In genomic region chr3:66977811-66978456, GRCm38 (mm10) we compare ENCODE assay signal across 10 mouse cellular contexts. TPM values are rescaled to one million over a fixed set of nuclear protein-coding genes. Genes with fewer than 3 reads are reported as not detected.
DNase-seq lines count a peak whose midpoint lies in the region; ATAC-seq and TF ChIP-seq lines count a peak whose summit lies in the region.
"Had no signal": no experiment of that assay in that cellular context is flagged by ENCODE, and none has a peak within 500 bp of the region (broad histone marks: within the 10 kb centered on the region; RNA-seq: fewer than 3 reads in every experiment).

No protein-coding gene starts in this region.

- H3K4me1 ChIP-seq in heart, embryonic 13.5 days: peaks cover 39% of the 10 kb centered on the region
- H3K4me1 ChIP-seq in hindbrain, embryonic 14.5 days (replicated peaks; ENCODE audit: control insufficient read depth, insufficient read depth, low read length): peaks cover 14% of the 10 kb centered on the region; the same call in 1 of the 2 replicates
- H3K4me1 ChIP-seq in liver, embryonic 11.5 days (replicated peaks; ENCODE audit: control insufficient read depth, insufficient read depth, low read length): peaks cover 3% of the 10 kb centered on the region; the same call in 1 of the 2 replicates

- no peak overlapping the region for H3K27ac ChIP-seq in heart, embryonic 13.5 days (replicated peaks)
- H3K27ac ChIP-seq in hindbrain, embryonic 14.5 days: peak overlapping the region; percentile 58
- H3K27ac ChIP-seq in liver, embryonic 11.5 days (ENCODE audit: low read depth, low read length): no peak overlapping the region
- H3K27ac ChIP-seq: left cerebral cortex, adult 2 months had no signal

- no peak overlapping the region for H3K9ac ChIP-seq in heart, embryonic 13.5 days
- peak overlapping the region; percentile 55; the same call in 1 of the 2 replicates for H3K9ac ChIP-seq in hindbrain, embryonic 14.5 days
- H3K9ac ChIP-seq in liver, embryonic 11.5 days (ENCODE audit: low read depth, low read length): no peak overlapping the region

- no peaks in the 10 kb centered on the region for H3K36me3 ChIP-seq in heart, embryonic 13.5 days
- no peaks in the 10 kb centered on the region for H3K36me3 ChIP-seq in hindbrain, embryonic 14.5 days (replicated peaks; ENCODE audit: control insufficient read depth, insufficient read depth)
- peaks cover 16% of the 10 kb centered on the region for H3K36me3 ChIP-seq in myocyte (ENCODE audit: control insufficient read depth, insufficient read depth)
- H3K36me3 ChIP-seq in liver, embryonic 11.5 days (ENCODE audit: control insufficient read depth, insufficient read depth, low read length): no peaks in the 10 kb centered on the region

- peak overlapping the region; percentile 64 for H3K4me3 ChIP-seq in heart, embryonic 13.5 days
- peak overlapping the region; percentile 39 for H3K4me3 ChIP-seq in hindbrain, embryonic 14.5 days (replicated peaks; ENCODE audit: low read length)
- H3K4me3 ChIP-seq in myocyte: peak overlapping the region; percentile 93
- no peak overlapping the region for H3K4me3 ChIP-seq in liver, embryonic 11.5 days (ENCODE audit: low read depth, low read length)
- H3K4me3 ChIP-seq: left cerebral cortex, adult 2 months had no signal

- H3K79me2 ChIP-seq in myocyte (ENCODE audit: control insufficient read depth, insufficient read depth): peaks cover 32% of the 10 kb centered on the region

- H3K4me2 ChIP-seq in heart, embryonic 13.5 days: peak overlapping the region; percentile 60; the same call in 1 of the 2 replicates
- H3K4me2 ChIP-seq in hindbrain, embryonic 14.5 days (replicated peaks): peak overlapping the region; percentile 39
- H3K4me2 ChIP-seq in myocyte (ENCODE audit: low read depth): peak overlapping the region; percentile 92
- no peak overlapping the region for H3K4me2 ChIP-seq in liver, embryonic 11.5 days

- H3K9me3 ChIP-seq in heart, embryonic 13.5 days: no peaks in the 10 kb centered on the region
- no peaks in the 10 kb centered on the region for H3K9me3 ChIP-seq in hindbrain, embryonic 14.5 days (ENCODE audit: control insufficient read depth, low read length)
- no peaks in the 10 kb centered on the region for H3K9me3 ChIP-seq in liver, embryonic 11.5 days (ENCODE audit: control insufficient read depth, low read length)

- peaks cover 94% of the 10 kb centered on the region for H3K27me3 ChIP-seq in heart, embryonic 13.5 days (replicated peaks)
- peaks cover 84% of the 10 kb centered on the region for H3K27me3 ChIP-seq in hindbrain, embryonic 14.5 days (ENCODE audit: control insufficient read depth, insufficient read depth, low read length)
- H3K27me3 ChIP-seq in myocyte (ENCODE audit: control insufficient read depth, insufficient read depth, insufficient read length): no peaks in the 10 kb centered on the region
- peaks cover 93% of the 10 kb centered on the region for H3K27me3 ChIP-seq in liver, embryonic 11.5 days (replicated peaks; ENCODE audit: control insufficient read depth, insufficient read depth, low read length)

- no peak for TF ChIP-seq POLR2A in brain, embryonic 14.5 days (IDR thresholded peaks at IDR 0.05; ENCODE audit: borderline replicate concordance, extremely low read depth, insufficient read depth, insufficient read length, poor library complexity, severe bottlenecking)
- TF ChIP-seq POLR2A in myocyte (IDR thresholded peaks at IDR 0.05; ENCODE audit: insufficient read length, low read depth): no peak

- no peak for DNase-seq in heart, adult 9 months (ENCODE audit: low spot score in 2 of 2)
- peak; percentile 52 for DNase-seq in brain, embryonic 14.5 days (ENCODE audit: low read depth)
- no peak for DNase-seq in hindbrain, embryonic 14.5 days (ENCODE audit: low spot score)
- no peak for DNase-seq in T-cell, adult 2 months (ENCODE audit: low spot score)
- no peak for DNase-seq in liver, embryonic 11.5 days (ENCODE audit: low spot score)
- DNase-seq in thymus, adult 18-20 months: no peak

- 5% methylated on average over 25 of the region's 25 CpGs for WGBS in heart, embryonic 13.5 days
- WGBS in hindbrain, embryonic 14.5 days: under 1% methylated on average over 25 of the region's 25 CpGs
- 2% methylated on average over 25 of the region's 25 CpGs for WGBS in liver, embryonic 11.5 days

- H3ac ChIP-seq in myocyte (ENCODE audit: control insufficient read depth, insufficient read length): no peak overlapping the region

- TF ChIP-seq CTCF in brain, embryonic 14.5 days (IDR thresholded peaks at IDR 0.05; ENCODE audit: borderline replicate concordance, extremely low read depth, insufficient read depth, insufficient read length): no peak

- ATAC-seq in heart, embryonic 13.5 days (ENCODE audit: extremely low read depth, insufficient number of reproducible peaks, low FRiP score, low TSS enrichment): no peak
- ATAC-seq in hindbrain, embryonic 14.5 days (ENCODE audit: low FRiP score): no peak
- no peak for ATAC-seq in liver, embryonic 11.5 days (replicated peaks; ENCODE audit: low FRiP score)

TF ChIP-seq in myocyte, 11 proteins besides CTCF, POLR2A, EP300 and RAD21:
- TF ChIP-seq CEBPB (IDR thresholded peaks at IDR 0.05; ENCODE audit: insufficient read depth, poor library complexity, severe bottlenecking): no peak

RNA-seq across cellular contexts. Expression of gene Rsrc1, which starts 3.3 kb away (rescaled TPM):
- 22.3 and 22.4 TPM in 2 replicates for polyA plus RNA-seq in heart, embryonic 13.5 days (2015; fragmentation: Nextera tagmentation; extraction: Ambion mirVana)
- 13.7 and 24.0 TPM in 2 replicates for polyA plus RNA-seq in brain, embryonic 14.5 days (2012; rRNA removed)
- polyA plus RNA-seq in hindbrain, embryonic 14.5 days (2014; fragmentation: Nextera tagmentation; extraction: Ambion mirVana): 32.7 and 34.8 TPM in 2 replicates
- 12.9 TPM for polyA plus RNA-seq in myocyte (2012; fragmentation: generic; extraction: Trizol)
- 27.4 and 32.7 TPM in 2 replicates for polyA plus RNA-seq in liver, embryonic 11.5 days (2014; fragmentation: Nextera tagmentation; extraction: Ambion mirVana)

RNA-seq across cellular contexts. Expression of gene Shox2, which starts 3.6 kb away (rescaled TPM):
- 5.8 and 7.8 TPM in 2 replicates for polyA plus RNA-seq in heart, embryonic 13.5 days (2015; fragmentation: Nextera tagmentation; extraction: Ambion mirVana)
- polyA plus RNA-seq in brain, embryonic 14.5 days (2012; rRNA removed): 36.1 and 57.3 TPM in 2 replicates
- polyA plus RNA-seq in hindbrain, embryonic 14.5 days (2014; fragmentation: Nextera tagmentation; extraction: Ambion mirVana): 26.3 and 27.5 TPM in 2 replicates
- polyA plus RNA-seq in myocyte (2012; fragmentation: generic; extraction: Trizol): 14.9 TPM
- 1.1 and 2.9 TPM in 2 replicates for polyA plus RNA-seq in liver, embryonic 11.5 days (2014; fragmentation: Nextera tagmentation; extraction: Ambion mirVana)
- polyA plus RNA-seq: spleen, adult 2 months had no signal
